Mouse (Mus musculus): ENCODE results near the gene Spcs1. TPM values are rescaled to one million over a fixed set of nuclear protein-coding genes. Genes with fewer than 3 reads are reported as not detected.

The Spcs1 gene
- polyA plus RNA-seq, 1 experiment = 85.6 TPM

DNA sequence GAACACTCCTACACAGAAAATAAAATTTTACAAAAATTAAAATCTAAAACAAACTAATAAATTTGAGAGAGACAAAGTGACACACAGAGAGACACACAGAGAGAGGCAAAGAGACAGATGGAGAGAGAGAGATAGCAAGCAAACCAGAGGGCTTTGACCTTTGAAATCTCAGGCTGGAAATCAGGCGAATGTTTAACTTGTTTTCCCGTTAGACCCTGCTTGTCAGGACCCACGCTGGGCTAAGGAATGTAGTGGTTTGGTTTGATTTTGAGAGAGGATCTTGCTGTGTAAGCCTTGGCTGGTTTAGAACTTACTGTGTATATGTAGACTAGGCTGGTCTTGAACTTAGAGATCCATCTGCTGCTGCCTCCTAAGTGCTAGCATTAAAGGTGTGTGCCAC, 25.2 kb downstream of the Spcs1 start:
- H3K4me3 ChIP-seq (replicated peaks; ENCODE audit: control insufficient read depth, low read depth, low read length) = no peak overlapping the region
- H3K4me1 ChIP-seq (ENCODE audit: control insufficient read depth, insufficient read depth, low read length) = no peaks in the 10 kb centered on the region
- TF ChIP-seq CTCF (IDR thresholded peaks at IDR 0.05; ENCODE audit: control insufficient read depth, insufficient read depth, low read length) (no peak), POLR2A (IDR thresholded peaks at IDR 0.05; ENCODE audit: borderline replicate concordance, control insufficient read depth, low read depth, low read length) (no peak)
- 84% methylated on average over 3 of the region's 3 CpGs for WGBS
- no peak overlapping the region for H3K27ac ChIP-seq (ENCODE audit: control insufficient read depth, insufficient read depth, low read depth, low read length, poor library complexity)

DNA sequence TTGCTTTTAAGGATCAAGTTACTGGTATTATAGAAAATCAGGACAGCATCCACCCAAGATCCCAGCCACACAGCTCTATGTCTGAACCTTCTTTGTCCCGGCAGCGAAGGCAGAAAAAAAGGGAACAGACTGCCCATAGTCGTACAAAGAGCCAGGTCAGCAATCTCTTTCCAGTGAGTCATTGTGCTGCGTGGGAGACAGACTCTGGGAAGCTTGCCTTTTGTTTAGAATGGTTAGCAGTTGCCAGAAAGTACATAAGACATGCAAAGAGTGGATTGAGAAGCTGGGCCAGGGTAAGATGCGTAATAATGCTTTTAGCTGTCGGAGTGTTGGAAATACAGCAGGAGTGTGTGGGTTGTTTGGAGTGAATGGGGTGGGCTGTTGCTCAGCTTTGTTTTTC, 27.3 kb downstream of the Spcs1 start:
- 80% methylated on average over 6 of the region's 6 CpGs for WGBS
- Histone ChIP-seq H3K4me1 (ENCODE audit: control insufficient read depth, insufficient read depth, low read length) (no peaks in the 10 kb centered on the region), H3K27ac (ENCODE audit: control insufficient read depth, insufficient read depth, low read depth, low read length, poor library complexity) (no peak overlapping the region), H3K4me3 (replicated peaks; ENCODE audit: control insufficient read depth, low read depth, low read length) (no peak overlapping the region)
- TF ChIP-seq POLR2A (IDR thresholded peaks at IDR 0.05; ENCODE audit: borderline replicate concordance, control insufficient read depth, low read depth, low read length) (no peak), CTCF (IDR thresholded peaks at IDR 0.05; ENCODE audit: control insufficient read depth, insufficient read depth, low read length) (no peak)

- Histone ChIP-seq H3K27ac (ENCODE audit: control insufficient read depth, insufficient read depth, low read depth, low read length, poor library complexity) (no peak overlapping the region), H3K4me3 (replicated peaks; ENCODE audit: control insufficient read depth, low read depth, low read length) (no peak overlapping the region), H3K4me1 (ENCODE audit: control insufficient read depth, insufficient read depth, low read length) (no peaks in the 10 kb centered on the region)
- TF ChIP-seq POLR2A (IDR thresholded peaks at IDR 0.05; ENCODE audit: borderline replicate concordance, control insufficient read depth, low read depth, low read length) (no peak), CTCF (IDR thresholded peaks at IDR 0.05; ENCODE audit: control insufficient read depth, insufficient read depth, low read length) (no peak)
- 84% methylated on average over 1 of the region's 1 CpGs for WGBS
These were observed 41.1 kb downstream of the Spcs1 start for GRCm38 (mm10) chr14:30960366-30960765.

- 73% methylated on average over 4 of the region's 4 CpGs for WGBS
These were observed 42.4 kb downstream of the Spcs1 start for GRCm38 (mm10) chr14:30959031-30959430.

GRCm38 (mm10) chr14:30958517-30958916, 43.0 kb downstream of the Spcs1 start:
- no peak for TF ChIP-seq POLR2A (IDR thresholded peaks at IDR 0.05; ENCODE audit: borderline replicate concordance, control insufficient read depth, low read depth, low read length)
- no peak for TF ChIP-seq CTCF (IDR thresholded peaks at IDR 0.05; ENCODE audit: control insufficient read depth, insufficient read depth, low read length)
- Histone ChIP-seq H3K4me3 (replicated peaks; ENCODE audit: control insufficient read depth, low read depth, low read length) (no peak overlapping the region), H3K27ac (ENCODE audit: control insufficient read depth, insufficient read depth, low read depth, low read length, poor library complexity) (no peak overlapping the region), H3K4me1 (ENCODE audit: control insufficient read depth, insufficient read depth, low read length) (no peaks in the 10 kb centered on the region)
- WGBS = 77% methylated on average over 2 of the region's 2 CpGs

More at GRCm38 (mm10) chr14:30959031-30959430, 42.4 kb downstream of the Spcs1 start:
- H3K27ac ChIP-seq (ENCODE audit: control insufficient read depth, insufficient read depth, low read depth, low read length, poor library complexity) = no peak overlapping the region
- H3K4me3 ChIP-seq (replicated peaks; ENCODE audit: control insufficient read depth, low read depth, low read length) = no peak overlapping the region
- no peaks in the 10 kb centered on the region for H3K4me1 ChIP-seq (ENCODE audit: control insufficient read depth, insufficient read depth, low read length)
- no peak for TF ChIP-seq POLR2A (IDR thresholded peaks at IDR 0.05; ENCODE audit: borderline replicate concordance, control insufficient read depth, low read depth, low read length)
- no peak for TF ChIP-seq CTCF (IDR thresholded peaks at IDR 0.05; ENCODE audit: control insufficient read depth, insufficient read depth, low read length)

DNA sequence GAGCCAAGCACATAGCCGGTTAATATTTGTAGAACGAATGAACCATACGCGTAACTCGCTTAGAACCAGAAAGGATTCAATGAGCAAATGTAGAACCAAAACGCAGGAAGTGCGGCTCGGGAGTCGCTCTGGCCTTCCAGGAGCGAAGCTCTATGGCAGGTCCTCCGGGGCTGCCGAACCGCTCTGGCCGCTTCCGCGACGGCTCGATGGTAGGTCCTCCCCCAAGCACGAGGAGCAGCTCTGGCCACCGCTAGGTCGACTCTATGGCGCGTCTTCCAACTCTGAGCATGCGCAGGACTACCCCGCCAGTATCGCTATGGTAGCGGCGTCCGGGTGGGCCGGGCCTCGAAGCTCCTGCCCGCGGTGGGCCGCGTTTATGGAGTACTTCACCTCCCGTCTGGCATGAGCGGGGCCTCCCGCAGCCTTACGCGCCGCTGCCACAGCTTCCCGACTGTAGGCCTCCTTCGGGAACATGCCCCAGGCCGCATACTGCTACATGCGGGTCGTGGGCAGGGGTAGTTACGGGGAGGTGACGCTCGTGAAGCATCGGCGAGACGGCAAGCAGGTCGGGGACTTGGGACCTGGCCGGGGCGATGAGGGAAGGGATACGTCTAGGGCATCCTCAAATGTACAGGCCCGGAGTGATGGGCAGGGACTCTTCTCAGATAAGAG, 50.2 kb downstream of the Spcs1 start, which contains the start of gene Nek4:
Gene Nek4, plus strand, starts transcription at position 224 of the 672 bp plus-strand sequence.
- under 1% methylated on average over 57 of the region's 57 CpGs for WGBS
- Histone ChIP-seq H3K27ac (ENCODE audit: control insufficient read depth, insufficient read depth, low read depth, low read length, poor library complexity) (peak within 1 kb of the TSS; percentile 36; the same call in 1 of the 2 replicates), H3K4me3 (replicated peaks; ENCODE audit: control insufficient read depth, low read depth, low read length) (peak within 1 kb of the TSS; percentile 93), H3K4me1 (ENCODE audit: control insufficient read depth, insufficient read depth, low read length) (peaks cover 1% of the 10 kb centered on the region; the same call in 1 of the 2 replicates)
- TF ChIP-seq POLR2A (IDR thresholded peaks at IDR 0.05; ENCODE audit: borderline replicate concordance, control insufficient read depth, low read depth, low read length) (0 out of 2 replicates have a peak, but pooled peaks have one; percentile 36), CTCF (IDR thresholded peaks at IDR 0.05; ENCODE audit: control insufficient read depth, insufficient read depth, low read length) (no peak)

GRCm38 (mm10) chr14:30949986-30950385, 51.5 kb downstream of the Spcs1 start:
- H3K4me3 ChIP-seq (replicated peaks; ENCODE audit: control insufficient read depth, low read depth, low read length) = no peak overlapping the region
- peaks cover 1% of the 10 kb centered on the region; the same call in 1 of the 2 replicates for H3K4me1 ChIP-seq (ENCODE audit: control insufficient read depth, insufficient read depth, low read length)
- no peak overlapping the region for H3K27ac ChIP-seq (ENCODE audit: control insufficient read depth, insufficient read depth, low read depth, low read length, poor library complexity)
- WGBS = 90% methylated on average over 10 of the region's 10 CpGs
- TF ChIP-seq POLR2A (IDR thresholded peaks at IDR 0.05; ENCODE audit: borderline replicate concordance, control insufficient read depth, low read depth, low read length) (no peak), CTCF (IDR thresholded peaks at IDR 0.05; ENCODE audit: control insufficient read depth, insufficient read depth, low read length) (no peak)

Other genes with a start within 250 kb of the Spcs1 start
- 5.5 and 18.2 TPM in 2 replicates for gene Tmem110, start 176.1 kb downstream of the Spcs1 start, polyA plus RNA-seq (2011; ENCODE audit: insufficient read depth, insufficient read length, low replicate concordance, missing spikeins)
- gene Mustn1, start 122.5 kb downstream of the Spcs1 start, polyA plus RNA-seq (2011; ENCODE audit: insufficient read depth, insufficient read length, low replicate concordance, missing spikeins) = 2.1 and 4.9 TPM in 2 replicates
- gene Itih4, start 115.2 kb downstream of the Spcs1 start, polyA plus RNA-seq (2011; ENCODE audit: insufficient read depth, insufficient read length, low replicate concordance, missing spikeins) = 3.3 and 6.6 TPM in 2 replicates
- gene Itih3, start 77.9 kb downstream of the Spcs1 start, polyA plus RNA-seq (2011; ENCODE audit: insufficient read depth, insufficient read length, low replicate concordance, missing spikeins) = 0.79 and 3.0 TPM in 2 replicates
- 1.6 TPM in 1 of 2 replicates, not detected in the other for gene Itih1, start 58.4 kb downstream of the Spcs1 start, polyA plus RNA-seq (2011; ENCODE audit: insufficient read depth, insufficient read length, low replicate concordance, missing spikeins)
- 1.6 and 5.9 TPM in 2 replicates for gene Nek4, start 50.3 kb downstream of the Spcs1 start, polyA plus RNA-seq (2011; ENCODE audit: insufficient read depth, insufficient read length, low replicate concordance, missing spikeins)
- 24.8 and 38.7 TPM in 2 replicates for gene Glt8d1, start 272 bp downstream of the Spcs1 start, polyA plus RNA-seq (2011; ENCODE audit: insufficient read depth, insufficient read length, low replicate concordance, missing spikeins)
- 31.8 and 46.8 TPM in 2 replicates for gene Pbrm1, start 17.5 kb upstream of the Spcs1 start, polyA plus RNA-seq (2011; ENCODE audit: insufficient read depth, insufficient read length, low replicate concordance, missing spikeins)
- 56.0 and 119 TPM in 2 replicates for gene Gnl3, start 17.5 kb upstream of the Spcs1 start, polyA plus RNA-seq (2011; ENCODE audit: insufficient read depth, insufficient read length, low replicate concordance, missing spikeins)
- gene Smim4, start 127.3 kb upstream of the Spcs1 start, polyA plus RNA-seq (2011; ENCODE audit: insufficient read depth, insufficient read length, low replicate concordance, missing spikeins) = 29.0 and 45.8 TPM in 2 replicates
- gene Nt5dc2, start 129.4 kb upstream of the Spcs1 start, polyA plus RNA-seq (2011; ENCODE audit: insufficient read depth, insufficient read length, low replicate concordance, missing spikeins) = 22.9 and 25.2 TPM in 2 replicates
- 56.3 and 73.4 TPM in 2 replicates for gene Stab1, start 167.0 kb upstream of the Spcs1 start, polyA plus RNA-seq (2011; ENCODE audit: insufficient read depth, insufficient read length, low replicate concordance, missing spikeins)
- gene Tnnc1, start 206.6 kb upstream of the Spcs1 start, polyA plus RNA-seq (2011; ENCODE audit: insufficient read depth, insufficient read length, low replicate concordance, missing spikeins) = 4.2 TPM in 1 of 2 replicates, not detected in the other
- gene Nisch, start 215.3 kb upstream of the Spcs1 start, polyA plus RNA-seq (2011; ENCODE audit: insufficient read depth, insufficient read length, low replicate concordance, missing spikeins) = 102 and 233 TPM in 2 replicates
- 1.1 and 2.7 TPM in 2 replicates for gene Sema3g, start 216.2 kb upstream of the Spcs1 start, polyA plus RNA-seq (2011; ENCODE audit: insufficient read depth, insufficient read length, low replicate concordance, missing spikeins)
- 4.5 and 9.9 TPM in 2 replicates for gene Phf7, start 249.6 kb upstream of the Spcs1 start, polyA plus RNA-seq (2011; ENCODE audit: insufficient read depth, insufficient read length, low replicate concordance, missing spikeins)
- 15.9 and 26.9 TPM in 2 replicates for gene Bap1, start 249.8 kb upstream of the Spcs1 start, polyA plus RNA-seq (2011; ENCODE audit: insufficient read depth, insufficient read length, low replicate concordance, missing spikeins)